Mouse (Mus musculus) kidney, postnatal 25 days (tissue): ENCODE results near the gene Olfr350.

Source experiments
- DNase-seq, 2 experiments: peaks; one replicate each; pipeline ENCODE4 v3.0.0; 2021; ENCODE audit warnings: mixed read lengths in 2 of 2

Gene Olfr350

GRCm38 (mm10) chr2:36846010-36846409, at the start of gene Olfr350:
TSS of gene Olfr350 (plus strand) at chr2:36846310.
- no peak for DNase-seq

- DNase-seq = no peak
Observed at GRCm38 (mm10) chr2:36816932-36817331, 29.2 kb upstream of the Olfr350 start, which contains the start of gene Olfr3. TSS of gene Olfr3 (minus strand) at chr2:36817032.

- no peak for DNase-seq
Observed at GRCm38 (mm10) chr2:36862560-36862959, 16.4 kb downstream of the Olfr350 start, which contains the start of gene Olfr351. TSS of gene Olfr351 (minus strand) at chr2:36862660.

- DNase-seq = no peak
Observed at GRCm38 (mm10) chr2:36868160-36868559, 22.1 kb downstream of the Olfr350 start, which contains the start of gene Olfr352. TSS of gene Olfr352 (plus strand) at chr2:36868460.

- DNase-seq = no peak
Observed at GRCm38 (mm10) chr2:36892836-36893235, 46.7 kb downstream of the Olfr350 start, which contains the start of gene Olfr353. TSS of gene Olfr353 (minus strand) at chr2:36892936.

GRCm38 (mm10) chr2:36897114-36897513, 51.0 kb downstream of the Olfr350 start:
- DNase-seq = no peak
